Mouse (Mus musculus): ENCODE results near the gene Tcfl5. TPM values are rescaled to one million over a fixed set of nuclear protein-coding genes. Genes with fewer than 3 reads are reported as not detected.
A peak's percentile ranks its signal among the peaks of the same experiment; 100 is the strongest.

The Tcfl5 gene
- polyA plus RNA-seq, 1 experiment from 2014 or later, result 0.59 TPM

DNA sequence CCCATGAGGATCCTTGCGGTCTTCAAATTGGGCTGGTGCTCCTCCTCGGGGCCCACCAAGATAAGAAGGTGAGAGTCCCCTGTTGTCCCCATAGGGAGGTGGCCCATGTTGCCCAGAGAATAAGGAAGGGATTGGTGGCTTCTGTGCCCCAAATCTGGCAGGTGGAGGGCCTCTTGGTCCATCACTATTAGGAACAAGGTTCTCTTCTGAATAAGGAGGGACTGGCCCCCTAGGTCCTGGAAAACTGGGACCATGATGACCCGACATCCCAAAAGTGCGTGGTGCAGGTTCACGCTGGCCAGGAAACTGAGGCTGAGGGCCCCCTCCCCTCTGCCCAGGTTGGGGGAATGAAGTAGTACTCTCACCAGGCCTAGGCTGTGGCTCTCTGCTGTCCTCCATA, 18.0 kb upstream of the Tcfl5 start:
- Histone ChIP-seq H3K27me3 (ENCODE audit: control insufficient read depth, insufficient read depth, low read length) (no peaks in the 10 kb centered on the region), H3K4me1 (ENCODE audit: control insufficient read depth, insufficient read depth, low read length) (no peaks in the 10 kb centered on the region), H3K9ac (replicated peaks; ENCODE audit: low read length) (no peak overlapping the region), H3K9me3 (replicated peaks; ENCODE audit: control insufficient read depth, low read length) (no peaks in the 10 kb centered on the region), H3K36me3 (replicated peaks; ENCODE audit: control insufficient read depth, insufficient read depth, low read depth, low read length) (peaks cover 2% of the 10 kb centered on the region; the same call in 1 of the 2 replicates), H3K4me2 (ENCODE audit: low read depth, low read length) (no peak overlapping the region), H3K27ac (replicated peaks; ENCODE audit: low read depth, low read length) (no peak overlapping the region), H3K4me3 (ENCODE audit: low read depth, low read length) (no peak overlapping the region)
- ATAC-seq (replicated peaks; ENCODE audit: insufficient number of reproducible peaks, low FRiP score, low TSS enrichment, low read depth) (no peak), DNase-seq (ENCODE audit: low spot score) (no peak)
- WGBS, result 94% methylated on average over 5 of the region's 5 CpGs

DNA sequence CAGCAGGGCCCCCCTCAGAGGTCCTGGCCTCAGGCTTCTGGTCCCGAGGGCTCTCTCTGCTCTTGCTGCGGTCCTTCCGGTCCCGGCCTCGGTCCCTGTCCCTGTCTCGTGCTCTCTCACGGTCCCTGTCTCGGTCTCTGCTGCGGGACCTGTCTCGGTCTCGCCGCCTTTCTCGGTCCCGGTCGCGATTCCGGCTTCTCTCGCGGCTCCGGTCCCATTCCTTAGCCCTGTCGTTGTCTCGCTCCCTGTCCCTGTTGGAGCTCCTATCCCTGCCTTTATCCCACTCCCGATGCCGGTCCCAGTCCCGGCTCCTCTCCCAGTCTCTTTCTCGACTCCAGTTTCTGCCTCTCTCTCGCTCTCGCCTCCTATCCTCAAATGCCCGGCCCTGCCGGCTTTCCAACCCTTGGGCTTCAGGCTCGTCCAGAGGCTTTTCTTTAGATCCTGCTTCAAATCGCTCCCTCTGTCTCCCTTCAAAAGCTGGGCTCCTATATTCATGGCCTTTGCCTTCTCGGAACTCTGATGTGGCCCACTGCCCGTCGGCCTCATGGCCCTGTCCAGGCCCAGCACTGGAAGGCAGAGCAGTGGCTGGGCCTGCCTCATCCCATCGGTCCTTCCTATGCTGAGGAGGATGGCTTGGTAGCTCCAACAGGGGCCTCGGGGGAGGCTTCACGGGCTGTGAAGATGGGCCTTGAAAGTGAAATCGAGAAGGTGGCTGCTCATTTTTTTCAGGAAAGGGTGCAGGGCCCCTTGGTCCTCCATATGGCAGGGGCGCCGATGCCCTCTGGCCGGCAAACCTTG, 17.0 kb upstream of the Tcfl5 start:
- H3K4me3 ChIP-seq (ENCODE audit: low read depth, low read length), result no peak overlapping the region

DNA sequence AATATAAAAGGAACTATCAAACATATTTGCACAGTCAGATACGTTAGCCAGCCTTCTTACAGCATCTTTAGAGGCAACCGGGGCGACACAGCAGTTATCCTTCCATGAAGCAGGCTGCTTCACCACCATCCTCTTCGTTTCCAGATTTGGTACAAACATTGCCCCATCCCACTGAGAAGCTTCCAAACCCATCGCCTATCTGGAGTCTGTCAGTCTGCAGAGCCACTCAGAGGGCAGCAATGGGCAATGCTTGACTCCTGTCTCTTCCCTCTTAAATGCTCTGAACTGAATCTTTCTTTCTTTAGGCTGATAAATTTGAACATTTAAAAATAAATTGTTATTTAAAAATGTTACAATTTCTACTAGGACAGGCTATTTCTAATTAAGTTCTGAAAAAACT, 15.9 kb upstream of the Tcfl5 start:
- Histone ChIP-seq H3K9me3 (replicated peaks; ENCODE audit: control insufficient read depth, low read length) (no peaks in the 10 kb centered on the region), H3K4me2 (ENCODE audit: low read depth, low read length) (no peak overlapping the region), H3K27me3 (ENCODE audit: control insufficient read depth, insufficient read depth, low read length) (no peaks in the 10 kb centered on the region), H3K4me1 (ENCODE audit: control insufficient read depth, insufficient read depth, low read length) (no peaks in the 10 kb centered on the region), H3K27ac (replicated peaks; ENCODE audit: low read depth, low read length) (no peak overlapping the region), H3K4me3 (ENCODE audit: low read depth, low read length) (no peak overlapping the region), H3K9ac (replicated peaks; ENCODE audit: low read length) (no peak overlapping the region), H3K36me3 (replicated peaks; ENCODE audit: control insufficient read depth, insufficient read depth, low read depth, low read length) (peaks cover 2% of the 10 kb centered on the region; the same call in 1 of the 2 replicates)
- DNase-seq (ENCODE audit: low spot score) (no peak), ATAC-seq (replicated peaks; ENCODE audit: insufficient number of reproducible peaks, low FRiP score, low TSS enrichment, low read depth) (no peak)
- 85% methylated on average over 5 of the region's 5 CpGs for WGBS

More for the DNA sequence above, 17.0 kb upstream of the Tcfl5 start:
- H3K27ac ChIP-seq (replicated peaks; ENCODE audit: low read depth, low read length), result no peak overlapping the region
- H3K4me1 ChIP-seq (ENCODE audit: control insufficient read depth, insufficient read depth, low read length), result no peaks in the 10 kb centered on the region
- H3K36me3 ChIP-seq (replicated peaks; ENCODE audit: control insufficient read depth, insufficient read depth, low read depth, low read length), result peaks cover 2% of the 10 kb centered on the region; the same call in 1 of the 2 replicates
- no peaks in the 10 kb centered on the region for H3K27me3 ChIP-seq (ENCODE audit: control insufficient read depth, insufficient read depth, low read length)
- H3K4me2 ChIP-seq (ENCODE audit: low read depth, low read length), result peak overlapping the region; percentile 38
- H3K9me3 ChIP-seq (replicated peaks; ENCODE audit: control insufficient read depth, low read length), result no peaks in the 10 kb centered on the region
- WGBS, result 28% methylated on average over 42 of the region's 42 CpGs
- peak overlapping the region; percentile 25 for H3K9ac ChIP-seq (replicated peaks; ENCODE audit: low read length)
- ATAC-seq (replicated peaks; ENCODE audit: insufficient number of reproducible peaks, low FRiP score, low TSS enrichment, low read depth) (no peak), DNase-seq (ENCODE audit: low spot score) (no peak)

DNA sequence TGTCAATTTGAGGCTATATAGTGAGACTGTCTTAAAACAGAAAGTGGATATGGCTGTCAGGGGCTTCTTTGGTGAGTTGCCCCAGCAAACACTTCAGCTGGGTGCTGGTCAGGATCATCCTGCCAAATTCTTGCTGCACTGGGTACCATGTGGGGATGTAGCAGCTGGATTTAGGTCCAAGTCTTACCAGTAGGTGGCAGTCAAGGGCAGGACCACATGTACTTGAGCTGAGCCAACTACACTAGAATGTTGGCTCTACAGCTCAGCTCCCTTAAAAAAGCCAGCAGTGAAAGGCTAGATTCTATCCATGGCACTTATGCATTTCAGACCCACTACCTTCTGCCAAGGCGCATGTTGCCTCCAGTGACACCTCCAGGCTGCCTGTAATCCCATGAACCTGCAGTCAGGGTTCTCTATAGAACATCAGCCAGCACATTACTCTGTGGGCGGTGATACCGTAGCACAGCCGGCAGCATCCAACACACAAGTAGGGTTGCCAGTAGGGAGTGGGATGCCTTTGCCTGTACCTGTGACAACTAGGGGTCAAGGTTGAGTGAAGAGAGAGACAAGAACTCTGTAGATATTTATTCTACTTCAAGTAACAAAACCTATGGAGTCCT, 15.0 kb upstream of the Tcfl5 start:
- 71% methylated on average over 4 of the region's 4 CpGs for WGBS
- H3K4me3 ChIP-seq (ENCODE audit: low read depth, low read length), result no peak overlapping the region

DNA sequence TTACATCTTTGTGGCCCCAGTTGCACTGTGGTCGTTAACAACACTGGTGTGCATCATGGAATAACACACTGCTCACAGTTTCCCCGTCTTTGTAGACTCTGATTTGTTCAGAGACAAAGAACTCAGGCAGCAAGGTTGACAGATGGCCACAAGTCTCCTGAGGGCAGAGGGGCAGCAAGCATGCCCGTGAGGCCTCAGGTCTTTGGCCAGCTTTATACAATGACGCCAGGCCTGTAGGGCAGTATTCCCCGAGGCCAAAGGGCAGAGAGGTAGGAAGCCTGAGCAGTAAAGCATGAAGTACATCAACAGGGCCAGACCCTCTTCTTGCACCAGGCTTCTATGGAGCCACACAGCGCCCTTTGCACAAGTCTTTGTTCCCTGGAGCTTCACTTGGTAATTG, 12.6 kb upstream of the Tcfl5 start:
- DNase-seq (ENCODE audit: low spot score), result no peak
- 54% methylated on average over 6 of the region's 6 CpGs for WGBS
- Histone ChIP-seq H3K9ac (replicated peaks; ENCODE audit: low read length) (no peak overlapping the region), H3K36me3 (replicated peaks; ENCODE audit: control insufficient read depth, insufficient read depth, low read depth, low read length) (no peaks in the 10 kb centered on the region), H3K4me1 (ENCODE audit: control insufficient read depth, insufficient read depth, low read length) (no peaks in the 10 kb centered on the region), H3K27ac (replicated peaks; ENCODE audit: low read depth, low read length) (no peak overlapping the region), H3K4me2 (ENCODE audit: low read depth, low read length) (no peak overlapping the region), H3K27me3 (ENCODE audit: control insufficient read depth, insufficient read depth, low read length) (no peaks in the 10 kb centered on the region), H3K4me3 (ENCODE audit: low read depth, low read length) (no peak overlapping the region), H3K9me3 (replicated peaks; ENCODE audit: control insufficient read depth, low read length) (no peaks in the 10 kb centered on the region)
- ATAC-seq (replicated peaks; ENCODE audit: insufficient number of reproducible peaks, low FRiP score, low TSS enrichment, low read depth), result no peak

More for the DNA sequence above, 15.0 kb upstream of the Tcfl5 start:
- H3K4me2 ChIP-seq (ENCODE audit: low read depth, low read length), result no peak overlapping the region
- DNase-seq (ENCODE audit: low spot score) (peak; percentile 85), ATAC-seq (replicated peaks; ENCODE audit: insufficient number of reproducible peaks, low FRiP score, low TSS enrichment, low read depth) (0 out of 2 replicates have a peak, but pooled peaks have one; percentile 41)
- peaks cover 2% of the 10 kb centered on the region; the same call in 1 of the 2 replicates for H3K36me3 ChIP-seq (replicated peaks; ENCODE audit: control insufficient read depth, insufficient read depth, low read depth, low read length)
- no peak overlapping the region for H3K9ac ChIP-seq (replicated peaks; ENCODE audit: low read length)
- no peak overlapping the region for H3K27ac ChIP-seq (replicated peaks; ENCODE audit: low read depth, low read length)
- no peaks in the 10 kb centered on the region for H3K4me1 ChIP-seq (ENCODE audit: control insufficient read depth, insufficient read depth, low read length)
- no peaks in the 10 kb centered on the region for H3K9me3 ChIP-seq (replicated peaks; ENCODE audit: control insufficient read depth, low read length)
- no peaks in the 10 kb centered on the region for H3K27me3 ChIP-seq (ENCODE audit: control insufficient read depth, insufficient read depth, low read length)

DNA sequence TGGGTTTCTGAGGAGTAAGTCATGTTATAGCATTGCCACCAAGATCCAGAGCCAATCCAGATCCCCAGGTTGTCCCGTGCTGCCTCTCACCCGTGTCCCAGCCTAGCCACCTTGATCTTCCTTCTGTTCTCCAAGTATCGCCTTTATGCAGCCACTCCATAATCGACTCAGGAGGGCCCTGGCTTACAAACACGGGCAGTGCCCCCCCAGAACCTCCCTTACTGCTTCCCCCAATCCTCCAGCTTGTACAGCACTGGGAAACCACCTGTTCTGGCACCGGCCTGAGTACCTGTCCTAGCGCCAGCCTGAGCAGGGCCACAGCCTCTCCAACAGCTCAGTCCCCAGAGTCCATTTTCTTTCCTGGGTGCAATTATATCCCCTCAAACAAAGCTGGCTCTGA, 12.2 kb upstream of the Tcfl5 start:
- H3K27ac ChIP-seq (replicated peaks; ENCODE audit: low read depth, low read length), result no peak overlapping the region
- DNase-seq (ENCODE audit: low spot score) (no peak), ATAC-seq (replicated peaks; ENCODE audit: insufficient number of reproducible peaks, low FRiP score, low TSS enrichment, low read depth) (no peak)
- no peaks in the 10 kb centered on the region for H3K36me3 ChIP-seq (replicated peaks; ENCODE audit: control insufficient read depth, insufficient read depth, low read depth, low read length)
- WGBS, result 85% methylated on average over 7 of the region's 7 CpGs
- H3K4me1 ChIP-seq (ENCODE audit: control insufficient read depth, insufficient read depth, low read length), result no peaks in the 10 kb centered on the region
- no peak overlapping the region for H3K4me3 ChIP-seq (ENCODE audit: low read depth, low read length)
- H3K27me3 ChIP-seq (ENCODE audit: control insufficient read depth, insufficient read depth, low read length), result no peaks in the 10 kb centered on the region
- peak overlapping the region; percentile 25; the same call in 1 of the 2 replicates for H3K9ac ChIP-seq (replicated peaks; ENCODE audit: low read length)
- no peak overlapping the region for H3K4me2 ChIP-seq (ENCODE audit: low read depth, low read length)
- no peaks in the 10 kb centered on the region for H3K9me3 ChIP-seq (replicated peaks; ENCODE audit: control insufficient read depth, low read length)

DNA sequence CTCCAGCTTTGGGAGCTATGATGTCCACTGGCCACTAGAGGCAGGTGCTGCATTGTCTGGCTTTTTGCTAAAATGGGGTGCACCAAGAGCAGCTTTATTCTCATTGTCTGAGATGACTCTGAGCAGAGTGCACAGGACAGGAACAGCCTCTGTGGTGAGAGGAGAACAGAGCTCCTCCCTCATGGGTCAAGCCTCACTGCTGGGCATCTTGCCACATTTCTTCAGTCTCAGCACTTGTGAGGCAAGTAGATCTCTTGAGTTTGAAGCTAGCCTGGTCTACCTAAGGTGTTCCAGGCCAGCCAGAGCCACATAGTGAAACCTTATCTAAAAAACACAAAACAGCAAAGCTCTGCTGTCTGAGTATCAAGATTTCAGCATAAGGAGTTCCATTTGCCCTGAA, 4.3 kb upstream of the Tcfl5 start:
- DNase-seq (ENCODE audit: low spot score), result no peak
- peaks cover 8% of the 10 kb centered on the region for H3K9me3 ChIP-seq (replicated peaks; ENCODE audit: control insufficient read depth, low read length)
- peaks cover 11% of the 10 kb centered on the region for H3K27me3 ChIP-seq (ENCODE audit: control insufficient read depth, insufficient read depth, low read length)
- no peak overlapping the region for H3K4me3 ChIP-seq (ENCODE audit: low read depth, low read length)
- no peak for ATAC-seq (replicated peaks; ENCODE audit: insufficient number of reproducible peaks, low FRiP score, low TSS enrichment, low read depth)
- H3K9ac ChIP-seq (replicated peaks; ENCODE audit: low read length), result no peak overlapping the region
- H3K27ac ChIP-seq (replicated peaks; ENCODE audit: low read depth, low read length), result no peak overlapping the region
- H3K36me3 ChIP-seq (replicated peaks; ENCODE audit: control insufficient read depth, insufficient read depth, low read depth, low read length), result no peaks in the 10 kb centered on the region
- peaks cover under 1% of the 10 kb centered on the region; the same call in 1 of the 2 replicates for H3K4me1 ChIP-seq (ENCODE audit: control insufficient read depth, insufficient read depth, low read length)
- no peak overlapping the region for H3K4me2 ChIP-seq (ENCODE audit: low read depth, low read length)

DNA sequence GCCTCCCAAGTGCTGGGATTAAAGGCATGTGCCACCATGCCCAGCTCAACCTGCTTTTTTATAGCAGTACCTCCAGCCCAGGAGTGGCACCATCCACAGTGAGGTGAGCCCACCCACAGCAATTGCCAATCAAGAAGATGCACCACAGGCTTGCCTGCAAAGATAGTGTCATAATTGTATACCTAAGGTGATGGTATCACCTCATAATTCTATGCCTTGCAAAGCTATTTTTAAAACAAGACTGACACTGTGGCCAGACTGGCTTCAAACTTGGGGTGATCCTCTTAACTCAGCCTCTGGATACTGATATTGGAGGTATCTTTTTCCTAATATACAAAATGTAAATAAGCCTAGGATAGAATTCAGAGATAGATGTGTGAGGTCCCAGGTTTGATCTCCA, 1.1 kb upstream of the Tcfl5 start:
- Histone ChIP-seq H3K4me1 (ENCODE audit: control insufficient read depth, insufficient read depth, low read length) (peaks cover 3% of the 10 kb centered on the region; the same call in 1 of the 2 replicates), H3K27me3 (ENCODE audit: control insufficient read depth, insufficient read depth, low read length) (peaks cover 33% of the 10 kb centered on the region), H3K9me3 (replicated peaks; ENCODE audit: control insufficient read depth, low read length) (peaks cover 8% of the 10 kb centered on the region), H3K4me2 (ENCODE audit: low read depth, low read length) (no peak overlapping the region), H3K9ac (replicated peaks; ENCODE audit: low read length) (no peak overlapping the region), H3K27ac (replicated peaks; ENCODE audit: low read depth, low read length) (no peak overlapping the region), H3K4me3 (ENCODE audit: low read depth, low read length) (no peak overlapping the region), H3K36me3 (replicated peaks; ENCODE audit: control insufficient read depth, insufficient read depth, low read depth, low read length) (no peaks in the 10 kb centered on the region)
- ATAC-seq (replicated peaks; ENCODE audit: insufficient number of reproducible peaks, low FRiP score, low TSS enrichment, low read depth), result no peak
- no peak for DNase-seq (ENCODE audit: low spot score)

Measured in embryonic facial prominence, embryonic 11.5 days (tissue).